Mouse (Mus musculus) heart, postnatal 0 days (tissue): ENCODE measurements around the gene Methig1. TPM values are rescaled to one million over a fixed set of nuclear protein-coding genes. Genes with fewer than 3 reads are reported as not detected.

Source experiments
- ATAC-seq: fragments of 200-750 bp; cut with Nextera tagmentation; 2 replicates; pipeline ENCODE4 v1.8.0; 2017; ENCODE audit warnings: low read depth, moderate number of reproducible peaks, moderate library complexity; ENCODE audit not compliant: insufficient read depth
- DNase-seq: peaks from one replicate; pipeline ENCODE4 v3.0.0-alpha.2; 2016; ENCODE audit warnings: low spot score
- H3K27ac ChIP-seq: fragments of 300-500 bp; sonication (generic); 2 replicates; pipeline ENCODE4 v1.5.1; 2014; ENCODE audit warnings: low read depth, mild to moderate bottlenecking
- H3K27me3 ChIP-seq: fragments of 300-500 bp; sonication (generic); 2 replicates; pipeline ENCODE4 v1.6.1; 2014; ENCODE audit warnings: low read length, mixed read lengths; ENCODE audit not compliant: control insufficient read depth, insufficient read depth
- H3K36me3 ChIP-seq: fragments of 300-500 bp; sonication (generic); replicated peaks from 2 replicates; pipeline ENCODE4 v1.6.1; 2014; ENCODE audit warnings: low read length, mixed read lengths; ENCODE audit not compliant: control insufficient read depth, insufficient read depth
- H3K4me1 ChIP-seq: fragments of 300-500 bp; sonication (generic); 2 replicates; pipeline ENCODE4 v1.6.1; 2014; ENCODE audit warnings: antibody characterized with exemption; ENCODE audit not compliant: control insufficient read depth, insufficient read depth
- H3K4me2 ChIP-seq: fragments of 300-500 bp; sonication (generic); 2 replicates; pipeline ENCODE4 v1.6.1; 2014; ENCODE audit warnings: low read depth, mild to moderate bottlenecking, low read length, moderate library complexity
- H3K4me3 ChIP-seq: fragments of 300-500 bp; sonication (generic); 2 replicates; pipeline ENCODE4 v1.5.1; 2014; ENCODE audit warnings: low read depth, low read length
- H3K9ac ChIP-seq: fragments of 300-500 bp; sonication (generic); replicated peaks from 2 replicates; pipeline ENCODE4 v1.6.1; 2014; ENCODE audit warnings: low read depth, low read length, mixed read lengths
- H3K9me3 ChIP-seq: fragments of 300-500 bp; sonication (generic); replicated peaks from 2 replicates; pipeline ENCODE4 v1.6.1; 2016; ENCODE audit warnings: low read length; ENCODE audit not compliant: control insufficient read depth
- CTCF ChIP-seq: IDR thresholded peaks from 2 replicates; pipeline ENCODE4 v1.5.1; 2016; ENCODE audit warnings: antibody characterized with exemption, control low read depth, low read depth
- EP300 ChIP-seq: IDR thresholded peaks from 2 replicates; pipeline ENCODE4 v1.6.1; 2016; ENCODE audit warnings: antibody characterized with exemption, low read depth
- WGBS: fragments of 180-500 bp; shearing (Covaris S2); extraction: QIAGEN DNeasy Blood & Tissue Kit; methylation state at CpG from one replicate; pipeline ENCODE4 v1.1.7; 2014; 5-methylcytosine and 5-hydroxymethylcytosine counted together
- polyA plus RNA-seq: library from polyadenylated mRNA; unstranded; fragments of >200 nt; fragmentation: Nextera tagmentation; extraction: Ambion mirVana; gene quantifications from 2 replicates; pipeline ENCODE4 v1.2.1, GENCODE M21; 2015
- total RNA-seq: library from RNA; depleted of rRNA; stranded (reverse); fragments of >200 nt; gene quantifications from 2 replicates; pipeline ENCODE4 v1.2.3, GENCODE M21; 2014; ENCODE audit warnings: low replicate concordance

Gene Methig1
- total and polyA plus RNA-seq, 2 experiments from 2014 or later, result not detected

DNA sequence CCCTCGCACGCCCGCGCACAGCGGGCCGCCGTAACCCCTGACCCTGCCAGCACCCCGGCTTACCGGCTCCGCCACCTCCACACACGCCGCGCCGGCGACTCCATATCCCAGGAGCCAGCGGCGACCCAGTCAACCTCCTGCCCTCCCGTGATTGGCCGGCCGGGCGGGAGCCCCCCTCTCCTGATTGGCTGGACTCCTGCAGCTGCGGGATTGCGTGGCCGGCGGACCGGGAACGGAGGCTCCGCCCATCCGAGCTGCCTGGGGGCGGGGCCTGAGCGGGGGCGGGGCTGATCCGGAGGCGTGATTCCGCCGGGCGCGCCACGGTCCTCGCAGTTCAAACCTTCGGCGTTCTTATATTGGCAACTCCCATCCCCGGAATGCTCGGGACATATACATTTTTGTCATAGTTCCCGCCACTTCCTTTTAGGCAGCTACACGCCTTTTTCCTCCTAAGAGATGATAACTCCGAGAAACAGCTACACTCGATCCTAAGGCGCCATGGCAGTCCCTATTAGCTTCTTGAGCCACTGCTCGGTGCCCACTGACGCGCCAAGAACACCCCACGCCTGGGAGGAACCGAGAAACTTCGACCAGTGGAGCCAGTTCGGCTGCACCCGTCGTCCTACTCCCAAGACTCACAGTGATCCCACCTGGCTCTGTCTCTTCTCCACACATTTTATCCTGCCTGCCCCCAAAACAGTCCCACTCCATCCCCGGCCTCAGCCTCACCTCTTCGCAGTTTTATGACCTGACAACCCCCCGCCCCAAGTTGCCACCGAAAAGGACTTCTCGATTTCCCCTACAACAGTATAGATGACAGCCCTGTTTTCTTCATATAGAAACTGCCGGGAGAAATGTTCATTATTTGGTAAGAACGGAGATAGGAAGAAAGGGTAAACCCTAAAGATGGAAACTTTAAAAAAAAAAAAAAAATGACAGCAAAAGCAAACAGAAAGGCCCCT is 70.2 kb downstream of the Methig1 start:
- peak overlapping the region; percentile 83 for H3K9ac ChIP-seq
- no peaks in the 10 kb centered on the region for H3K9me3 ChIP-seq
- H3K4me1 ChIP-seq, result peaks cover 23% of the 10 kb centered on the region
- peak; percentile 96 for DNase-seq
- H3K27ac ChIP-seq, result peak overlapping the region; percentile 56; the same call in 1 of the 2 replicates
- TF ChIP-seq EP300, result no peak
- no peak for TF ChIP-seq CTCF
- ATAC-seq, result peak; percentile 100
- under 1% methylated on average over 65 of the region's 65 CpGs for WGBS
- H3K4me3 ChIP-seq, result peak overlapping the region; percentile 83
- H3K27me3 ChIP-seq, result peaks cover 12% of the 10 kb centered on the region; the same call in 1 of the 2 replicates
- peak overlapping the region; percentile 89 for H3K4me2 ChIP-seq
- H3K36me3 ChIP-seq, result no peaks in the 10 kb centered on the region

DNA sequence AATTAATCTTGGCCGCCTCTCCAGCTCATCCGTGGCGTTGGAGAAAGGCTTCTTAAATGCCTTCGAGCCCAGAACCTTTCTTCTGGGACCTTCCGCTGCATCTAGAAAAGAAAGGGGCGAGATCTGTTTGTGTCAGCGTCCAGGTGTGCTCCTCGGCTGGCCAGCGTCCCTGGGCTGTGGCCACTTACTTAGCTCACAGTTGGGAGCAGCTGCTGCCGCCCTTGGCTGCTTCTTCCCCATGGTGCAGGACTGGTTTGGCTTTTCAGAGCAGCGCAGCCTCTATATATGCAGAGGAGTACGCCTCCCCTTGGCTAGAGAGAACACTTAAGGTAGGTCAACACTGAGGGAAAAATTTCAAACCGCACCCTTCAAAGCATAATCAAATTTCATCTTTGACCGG is 71.0 kb downstream of the Methig1 start:
- DNase-seq (no peak), ATAC-seq (no peak)
- 6% methylated on average over 14 of the region's 14 CpGs for WGBS
- Histone ChIP-seq H3K27ac (no peak overlapping the region), H3K4me1 (peaks cover 23% of the 10 kb centered on the region), H3K4me2 (peak overlapping the region; percentile 89), H3K4me3 (peak overlapping the region; percentile 83), H3K27me3 (peaks cover 12% of the 10 kb centered on the region; the same call in 1 of the 2 replicates), H3K9ac (peak overlapping the region; percentile 11; the same call in 1 of the 2 replicates), H3K36me3 (no peaks in the 10 kb centered on the region), H3K9me3 (no peaks in the 10 kb centered on the region)
- no peak for TF ChIP-seq CTCF
- TF ChIP-seq EP300, result no peak

DNA sequence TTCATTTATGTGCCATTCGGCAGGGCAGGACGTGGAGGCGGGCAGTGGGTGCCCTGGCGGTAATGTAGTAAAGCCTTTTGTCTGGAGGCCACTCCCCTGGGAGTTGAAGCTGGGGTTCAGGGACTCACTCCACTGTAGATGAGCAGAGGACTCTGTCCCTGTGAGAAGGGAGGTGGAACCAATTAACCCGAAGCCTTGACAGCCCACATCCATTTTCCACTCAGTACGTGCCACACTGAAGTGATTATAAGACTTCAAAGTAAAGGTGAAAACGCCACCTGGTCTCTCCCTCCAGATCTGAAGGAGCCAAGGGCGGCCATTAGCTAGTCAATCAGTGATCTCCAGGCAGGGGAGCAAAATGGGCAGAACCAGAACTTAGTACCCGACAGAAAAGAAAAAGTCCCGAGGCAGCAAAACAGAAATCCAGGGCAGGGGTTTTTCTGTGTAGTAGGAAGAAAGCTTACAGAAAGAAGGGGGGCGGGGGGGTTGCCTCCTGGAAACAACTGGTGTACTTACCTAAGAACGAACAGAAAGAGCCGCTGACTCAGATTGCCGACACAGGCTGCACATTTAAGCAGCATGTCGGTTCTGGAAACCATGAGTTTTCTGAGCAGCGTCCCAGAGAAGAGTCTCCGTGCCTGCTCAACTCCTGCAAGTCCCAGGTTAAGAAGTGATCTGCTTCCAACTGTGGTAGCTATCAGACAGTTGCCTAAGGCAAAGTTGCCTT is 71.6 kb downstream of the Methig1 start, which contains the start of gene Slc11a2:
Slc11a2 (minus strand) TSS at position 677 of the 727 bp plus-strand sequence.
- no peak for ATAC-seq
- H3K9me3 ChIP-seq, result no peaks in the 10 kb centered on the region
- H3K9ac ChIP-seq, result peak within 1 kb of the TSS; percentile 11; the same call in 1 of the 2 replicates
- no peak within 1 kb of the TSS for H3K27ac ChIP-seq
- DNase-seq, result no peak
- 33% methylated on average over 17 of the region's 17 CpGs for WGBS
- H3K4me2 ChIP-seq, result peak within 1 kb of the TSS; percentile 89
- H3K4me1 ChIP-seq, result peaks cover 20% of the 10 kb centered on the region
- H3K27me3 ChIP-seq, result peaks cover 12% of the 10 kb centered on the region; the same call in 1 of the 2 replicates
- peak within 1 kb of the TSS; percentile 83 for H3K4me3 ChIP-seq
- TF ChIP-seq EP300 (no peak), CTCF (no peak)
- no peaks in the 10 kb centered on the region for H3K36me3 ChIP-seq

DNA sequence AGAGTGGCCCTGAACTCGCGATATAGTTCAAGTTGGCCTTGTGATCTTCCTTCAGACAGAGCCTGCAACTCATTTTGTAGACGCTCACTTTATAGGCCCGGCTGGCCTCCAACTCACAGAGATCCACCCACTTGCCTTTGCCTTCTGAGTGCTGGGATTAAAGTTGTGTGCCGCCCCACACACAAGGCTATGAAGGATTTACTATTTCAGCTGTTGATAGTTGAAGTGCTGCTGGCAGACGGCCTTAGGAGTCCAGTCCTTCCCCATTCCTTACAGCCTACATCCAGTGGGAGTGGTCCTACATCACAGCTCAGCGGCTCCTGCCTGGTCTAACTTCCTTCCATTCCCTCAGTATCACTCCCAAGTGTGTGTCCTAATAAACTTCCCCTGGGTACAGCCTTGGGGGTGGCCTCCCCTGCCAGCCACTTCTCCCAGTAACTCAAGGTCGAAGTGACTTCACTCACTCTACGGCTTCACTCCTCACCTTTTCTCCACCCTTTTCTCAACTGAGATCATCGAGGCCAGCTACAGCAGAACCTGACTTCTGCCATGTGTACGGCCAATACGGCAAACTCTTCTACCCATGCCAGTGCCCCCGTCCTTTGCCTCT is 75.5 kb downstream of the Methig1 start:
- WGBS, result 50% methylated on average over 13 of the region's 13 CpGs

More for the DNA sequence above, 75.5 kb downstream of the Methig1 start:
- H3K4me2 ChIP-seq, result no peak overlapping the region
- no peaks in the 10 kb centered on the region for H3K9me3 ChIP-seq
- no peak overlapping the region for H3K4me3 ChIP-seq
- no peak overlapping the region for H3K27ac ChIP-seq
- no peak for TF ChIP-seq EP300
- TF ChIP-seq CTCF, result no peak
- peaks cover 9% of the 10 kb centered on the region for H3K4me1 ChIP-seq
- peaks cover 11% of the 10 kb centered on the region; the same call in 1 of the 2 replicates for H3K27me3 ChIP-seq
- H3K9ac ChIP-seq, result no peak overlapping the region
- DNase-seq (peak; percentile 60), ATAC-seq (peak; percentile 64; the same call in 1 of the 2 replicates)
- no peaks in the 10 kb centered on the region for H3K36me3 ChIP-seq
